Mouse (Mus musculus): ENCODE data around the gene 1110004F10Rik.

DNA sequence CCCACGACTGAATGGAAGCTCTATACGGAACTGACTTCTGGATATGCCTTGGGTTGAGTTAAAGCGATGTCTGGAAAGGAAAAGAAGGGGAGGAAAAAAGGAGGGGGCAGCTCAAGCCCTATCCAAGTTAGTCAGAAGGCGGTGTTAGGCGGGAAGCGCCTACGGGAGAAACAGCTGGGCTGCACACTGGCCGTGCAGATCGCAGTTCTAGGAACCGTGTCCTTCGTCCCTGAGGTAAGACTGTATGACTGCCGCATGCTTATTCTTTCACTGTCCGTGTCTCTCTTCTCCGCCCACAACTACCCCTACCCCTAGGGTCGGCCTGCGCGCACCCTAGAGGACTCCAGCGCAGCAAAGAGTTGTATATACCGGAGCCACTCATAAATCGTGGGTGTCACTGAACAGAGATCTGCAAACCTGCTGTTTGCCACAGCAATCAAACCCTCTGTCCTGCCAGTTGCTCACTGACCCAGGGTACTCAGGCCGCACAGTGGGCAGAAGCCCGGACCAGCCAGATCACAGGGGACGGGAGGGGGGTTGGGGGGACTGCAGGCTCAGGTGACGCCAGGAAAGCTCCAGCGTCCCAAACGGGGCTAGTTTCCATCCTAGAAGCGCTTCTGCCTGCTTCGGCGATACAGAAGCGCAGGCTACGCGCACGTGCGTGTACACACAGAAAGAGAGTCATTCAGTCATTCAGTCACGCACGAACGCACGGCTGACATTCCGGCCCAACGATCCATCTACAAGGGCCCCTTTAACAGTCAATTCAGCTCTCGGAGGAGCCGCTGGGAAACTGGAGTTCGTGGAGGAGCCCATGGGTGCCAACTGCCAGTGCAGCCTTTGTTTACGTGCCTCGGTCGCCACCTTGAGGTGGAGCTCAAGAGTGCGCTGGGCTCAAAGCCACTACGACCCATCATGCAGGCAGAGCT lies 605 bp downstream of the 1110004F10Rik start:
- TF ChIP-seq ZNF384 (IDR thresholded peaks at IDR 0.05; ENCODE audit: low read depth, low read length) (no peak), CTCF (IDR thresholded peaks at IDR 0.05 in 2 of 3, conservative IDR thresholded peaks at IDR 0.05 in 1 of 3; ENCODE audit: control insufficient read depth in 1 of 3, insufficient read depth in 1 of 3, low read depth in 2 of 3, low read length in 3 of 3, poor library complexity in 1 of 3, severe bottlenecking in 1 of 3) (peak; percentile 77 to 94 (median 88))

All from MEL (cell line).